Mouse (Mus musculus) erythroblast, adult 5-6 weeks (primary cell): Measurements from ENCODE around the gene Mef2a. TPM values are rescaled to one million over a fixed set of nuclear protein-coding genes. Genes with fewer than 3 reads are reported as not detected.
A peak's percentile ranks its signal among the peaks of the same experiment; 100 is the strongest.

Experiments
- ATAC-seq: replicated peaks from 2 replicates; pipeline ENCODE4 v1.8.0; 2016; ENCODE audit warnings: moderate number of reproducible peaks, mild to moderate bottlenecking, moderate TSS enrichment, inconsistent platforms; ENCODE audit not compliant: poor library complexity, low FRiP score, severe bottlenecking
- total RNA-seq, 2 experiments: library from RNA; stranded (forward) in 1 of 2; stranded (reverse) in 1 of 2; fragments of 150-400 nt in 1 of 2; fragments of 200-764, 138-1000 nt in 1 of 2; gene quantifications; 2 replicates each; pipeline versions ENCODE4 v1.2.3 to v1.2.4; 2015 to 2017; ENCODE audit warnings: low replicate concordance in 2 of 2

Gene Mef2a
- total RNA-seq, 2 experiments from 2014 or later = 11.8 to 14.2 TPM

GRCm38 (mm10) chr7:67217025-67217424 lies 155.6 kb downstream of the Mef2a start:
- ATAC-seq = peak; percentile 73

- no peak for ATAC-seq
Measured at GRCm38 (mm10) chr7:67216351-67216750, 156.3 kb downstream of the Mef2a start.

- ATAC-seq = no peak
Measured at GRCm38 (mm10) chr7:67213589-67213988, 159.1 kb downstream of the Mef2a start.

GRCm38 (mm10) chr7:67211971-67212370 lies 160.7 kb downstream of the Mef2a start:
- ATAC-seq = no peak

- no peak for ATAC-seq
Measured at GRCm38 (mm10) chr7:67211341-67211740, 161.3 kb downstream of the Mef2a start.

DNA sequence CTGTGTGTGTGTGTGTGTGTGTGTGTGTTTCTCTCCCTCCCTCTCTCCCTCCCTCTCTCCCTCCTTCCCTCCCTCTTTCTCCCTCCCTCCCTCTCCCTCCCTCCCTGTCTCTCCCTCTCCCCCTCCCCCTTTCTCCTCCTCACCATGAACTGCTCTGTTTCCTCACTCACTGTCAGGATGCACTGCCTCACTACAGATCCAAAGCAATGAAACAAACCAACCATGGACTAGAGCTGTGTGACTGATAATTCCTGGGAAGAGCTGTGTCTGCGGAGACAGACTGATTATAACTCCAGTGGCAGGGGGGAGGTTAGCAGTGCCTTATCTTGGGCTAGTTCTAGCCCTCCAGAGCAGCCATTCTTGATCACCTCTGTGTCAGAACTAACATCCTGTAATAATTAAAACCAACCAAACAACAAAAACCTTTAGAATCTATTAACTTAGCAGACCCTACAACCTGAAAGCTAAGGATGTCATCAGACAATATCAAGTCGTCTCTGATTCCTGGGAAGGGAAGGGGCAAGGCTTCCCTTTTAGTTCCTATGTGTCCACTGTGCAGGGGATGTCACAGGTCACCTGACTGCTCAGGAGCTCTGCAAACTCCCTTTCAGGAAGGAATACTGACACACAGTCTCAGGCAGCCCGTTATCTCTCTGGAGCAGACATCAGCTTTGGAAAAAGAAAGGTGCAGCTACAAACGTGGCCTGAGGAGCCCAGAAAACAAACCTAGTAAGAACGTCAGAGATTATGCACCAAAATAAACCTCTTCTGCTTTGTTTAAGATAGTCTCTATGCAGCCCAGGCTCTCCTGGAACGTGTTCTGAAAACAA lies 162.4 kb downstream of the Mef2a start:
- no peak for ATAC-seq

DNA sequence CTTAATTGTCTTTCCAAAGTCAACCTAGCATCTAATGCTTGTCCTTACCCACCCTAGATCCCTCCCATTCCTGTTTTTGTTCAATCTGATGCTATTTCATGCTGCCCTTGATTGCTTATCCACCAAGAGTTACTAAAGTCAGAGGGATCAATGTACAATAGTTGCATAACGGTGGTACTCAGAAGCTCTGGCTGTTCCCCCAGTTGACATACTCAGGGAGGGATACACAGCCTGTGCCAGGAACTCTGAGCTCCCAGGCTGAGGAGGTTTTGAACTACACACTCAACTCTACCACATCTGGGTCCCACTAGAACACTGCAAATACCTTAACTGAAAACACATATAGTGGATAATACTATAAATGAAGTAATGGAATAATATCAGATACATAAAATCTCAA lies 164.3 kb downstream of the Mef2a start:
- ATAC-seq = no peak

- no peak for ATAC-seq
Measured at GRCm38 (mm10) chr7:67207701-67208100, 165.0 kb downstream of the Mef2a start.

GRCm38 (mm10) chr7:67206496-67206895 lies 166.2 kb downstream of the Mef2a start:
- no peak for ATAC-seq

- ATAC-seq = no peak
Measured at GRCm38 (mm10) chr7:67205734-67206425, 166.8 kb downstream of the Mef2a start.

GRCm38 (mm10) chr7:67203625-67204024 lies 169.0 kb downstream of the Mef2a start:
- no peak for ATAC-seq

DNA sequence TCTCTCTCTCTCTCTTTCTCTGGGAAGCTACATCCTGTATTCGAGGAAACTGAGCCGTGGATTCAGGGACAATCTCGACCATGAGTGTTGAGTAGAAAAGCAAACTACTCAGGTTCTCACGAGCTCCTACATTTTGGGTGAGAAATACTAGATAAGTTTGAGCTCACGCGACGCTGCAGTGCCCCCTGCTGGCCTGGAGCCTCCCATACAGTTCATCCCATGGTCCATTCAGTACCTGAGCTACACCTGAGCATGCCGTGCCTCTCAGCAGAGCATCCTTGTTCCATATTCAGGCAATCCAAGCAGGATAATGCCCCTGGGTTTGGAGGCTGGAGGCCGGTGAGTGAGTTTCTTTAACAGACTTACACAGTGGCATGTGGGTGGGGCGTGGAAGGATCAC lies 173.2 kb downstream of the Mef2a start:
- peak; percentile 81 for ATAC-seq

DNA sequence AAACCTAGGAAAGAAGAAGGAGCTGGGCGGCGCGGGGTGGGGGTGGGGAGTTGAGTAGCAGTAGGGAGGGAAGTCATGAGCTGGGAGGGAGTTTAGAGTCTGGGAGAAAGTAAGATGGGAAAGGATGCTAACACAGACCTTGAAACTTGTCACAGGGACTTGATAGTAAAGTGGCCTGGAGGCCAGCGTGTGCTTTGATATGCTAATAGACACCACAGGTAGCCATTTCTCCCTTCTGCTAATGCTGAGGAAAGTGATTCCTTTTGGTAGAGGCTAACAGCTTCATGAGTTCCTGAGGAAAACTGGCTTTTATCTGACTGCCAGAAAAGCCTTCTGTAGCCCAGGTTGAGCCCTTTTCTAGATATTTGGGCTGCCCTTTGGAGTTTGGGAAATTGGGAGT lies 188.9 kb downstream of the Mef2a start:
- no peak for ATAC-seq

Other genes with a start within 250 kb of the Mef2a start
- gene Lysmd4, start 150.3 kb downstream of the Mef2a start, total RNA-seq (2015; ENCODE audit: low replicate concordance) = 6.1 TPM in 1 of 2 replicates, not detected in the other
- gene Lysmd4, start 150.3 kb downstream of the Mef2a start, total RNA-seq (2017; ENCODE audit: low replicate concordance) = 2.1 and 2.5 TPM in 2 replicates